Mouse (Mus musculus) kidney, embryonic 15.5 days (tissue): ENCODE measurements around the gene Rgs9. TPM values are rescaled to one million over a fixed set of nuclear protein-coding genes. Genes with fewer than 3 reads are reported as not detected.

ENCODE experiments used
- ATAC-seq: fragments of 200-750 bp; cut with Nextera tagmentation; replicated peaks from 2 replicates; pipeline ENCODE4 v1.8.0; 2017; ENCODE audit warnings: moderate TSS enrichment; ENCODE audit not compliant: low FRiP score
- H3K27ac ChIP-seq: fragments of 300-500 bp; sonication (generic); 2 replicates; pipeline ENCODE4 v1.5.1; 2015; ENCODE audit warnings: mild to moderate bottlenecking, inconsistent platforms
- H3K27me3 ChIP-seq: fragments of 300-500 bp; sonication (generic); 2 replicates; pipeline ENCODE4 v1.6.1; 2015; ENCODE audit warnings: inconsistent platforms
- H3K36me3 ChIP-seq: fragments of 300-500 bp; sonication (generic); 2 replicates; pipeline ENCODE4 v1.6.1; 2015; ENCODE audit warnings: inconsistent platforms
- H3K4me1 ChIP-seq: fragments of 300-500 bp; sonication (generic); 2 replicates; pipeline ENCODE4 v1.6.1; 2015; ENCODE audit warnings: inconsistent platforms
- H3K4me2 ChIP-seq: fragments of 300-500 bp; sonication (generic); 2 replicates; pipeline ENCODE4 v1.6.1; 2015; ENCODE audit warnings: moderate library complexity, mild to moderate bottlenecking, inconsistent platforms
- H3K4me3 ChIP-seq: fragments of 300-500 bp; sonication (generic); replicated peaks from 2 replicates; pipeline ENCODE4 v1.5.1; 2015; ENCODE audit warnings: mild to moderate bottlenecking, inconsistent platforms
- H3K9ac ChIP-seq: fragments of 300-500 bp; sonication (generic); 2 replicates; pipeline ENCODE4 v1.6.1; 2015; ENCODE audit warnings: mild to moderate bottlenecking, inconsistent platforms
- H3K9me3 ChIP-seq: fragments of 300-500 bp; sonication (generic); replicated peaks from 2 replicates; pipeline ENCODE4 v1.6.1; 2016; ENCODE audit warnings: inconsistent platforms
- WGBS: fragments of 180-500 bp; shearing (Covaris S2); methylation state at CpG from one replicate; pipeline ENCODE4 v1.1.7; 2015; ENCODE audit warnings: mixed read lengths; 5-methylcytosine and 5-hydroxymethylcytosine counted together
- polyA plus RNA-seq: library from polyadenylated mRNA; unstranded; fragments of >200 nt; fragmentation: Nextera tagmentation; extraction: Ambion mirVana; gene quantifications from 2 replicates; pipeline ENCODE4 v1.2.1, GENCODE M21; 2015

The Rgs9 gene
- polyA plus RNA-seq, 1 experiment from 2014 or later: 1.8 TPM

GRCm38 (mm10) chr11:109227139-109227538 lies 70.8 kb downstream of the Rgs9 start:
- Histone ChIP-seq H3K27me3 (no peaks in the 10 kb centered on the region), H3K4me2 (no peak overlapping the region), H3K9ac (no peak overlapping the region), H3K4me1 (no peaks in the 10 kb centered on the region), H3K27ac (no peak overlapping the region), H3K36me3 (no peaks in the 10 kb centered on the region), H3K9me3 (no peaks in the 10 kb centered on the region), H3K4me3 (no peak overlapping the region)
- 89% methylated on average over 12 of the region's 12 CpGs for WGBS
- no peak for ATAC-seq

DNA sequence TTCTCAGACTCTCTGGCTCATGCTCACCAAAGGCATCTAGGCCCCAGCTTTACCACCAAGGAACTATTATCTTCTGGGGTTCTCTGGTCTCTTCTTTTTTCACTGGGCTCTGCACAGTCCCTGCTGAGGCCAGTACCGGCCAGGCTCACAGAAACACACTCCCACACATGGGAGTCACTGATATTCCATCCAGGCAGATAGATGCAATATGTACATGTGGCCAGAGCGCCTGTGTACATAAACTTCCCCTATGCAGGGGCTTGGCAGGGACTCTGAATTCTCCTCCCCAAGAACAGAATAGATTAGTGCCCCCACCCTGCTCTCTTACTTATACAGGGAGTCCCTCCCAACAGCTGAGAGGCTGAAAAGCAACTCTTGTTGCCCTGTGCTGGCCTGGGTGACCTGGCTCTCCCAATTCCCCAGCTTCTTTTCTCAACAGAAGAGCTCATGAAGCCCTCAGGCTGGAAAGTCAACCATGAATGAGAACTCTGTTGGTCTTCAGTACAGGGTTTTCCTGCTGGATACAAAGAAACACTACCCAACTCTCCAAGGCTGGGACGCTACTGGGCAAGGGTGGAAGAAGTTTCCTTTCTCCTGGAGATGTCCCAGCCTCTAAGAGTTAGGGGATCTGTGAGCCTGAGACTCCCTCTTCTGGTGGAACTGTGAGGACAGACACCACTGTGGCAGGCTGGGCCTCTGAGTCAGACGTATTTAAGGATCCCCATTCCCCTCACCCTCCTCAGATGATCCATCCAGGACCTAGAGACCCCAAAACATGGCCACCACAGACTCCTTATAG lies 76.5 kb downstream of the Rgs9 start:
- H3K4me3 ChIP-seq: no peak overlapping the region
- no peak for ATAC-seq

DNA sequence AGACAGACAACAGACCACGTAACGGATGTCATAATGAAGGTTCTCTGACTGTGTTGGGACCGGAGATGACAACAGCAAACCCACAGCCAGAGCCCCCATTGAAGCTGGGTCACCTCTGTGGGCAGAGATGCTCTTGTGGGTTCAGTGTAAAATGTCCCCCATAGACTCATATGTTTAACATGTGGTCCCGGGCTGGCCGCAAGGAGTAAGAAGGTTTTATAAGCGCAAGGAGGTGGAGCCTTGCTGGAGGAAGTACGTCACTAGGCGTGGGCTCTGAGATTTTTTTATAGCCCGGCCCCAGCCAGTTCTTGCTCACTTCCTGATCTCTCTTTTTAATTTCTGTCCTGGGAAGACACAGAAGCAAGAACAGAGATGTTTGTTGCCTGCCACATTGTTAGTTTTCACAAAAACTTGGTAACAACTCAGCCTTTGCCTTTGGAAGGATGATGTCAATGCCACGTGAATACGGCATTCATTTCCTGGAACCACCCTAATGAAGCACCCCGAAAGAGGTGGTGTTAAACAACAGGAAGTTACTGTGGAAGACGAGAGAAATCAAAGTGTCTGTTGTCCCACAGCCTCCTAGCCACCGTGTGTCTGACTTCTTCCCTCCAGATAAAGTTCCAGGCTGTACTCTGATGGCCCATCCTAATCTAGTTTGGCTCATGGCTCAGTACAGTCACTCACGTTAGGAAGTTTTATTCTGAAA lies 79.1 kb downstream of the Rgs9 start:
- WGBS: 77% methylated on average over 15 of the region's 15 CpGs
- no peak for ATAC-seq
- H3K27ac ChIP-seq: no peak overlapping the region

More for the DNA sequence above, 76.5 kb downstream of the Rgs9 start:
- WGBS: 32% methylated on average over 4 of the region's 4 CpGs
- H3K9ac ChIP-seq: no peak overlapping the region
- peaks cover 11% of the 10 kb centered on the region; the same call in 1 of the 2 replicates for H3K4me1 ChIP-seq
- no peak overlapping the region for H3K27ac ChIP-seq
- H3K9me3 ChIP-seq: no peaks in the 10 kb centered on the region
- no peak overlapping the region for H3K4me2 ChIP-seq
- H3K27me3 ChIP-seq: no peaks in the 10 kb centered on the region
- no peaks in the 10 kb centered on the region for H3K36me3 ChIP-seq

DNA sequence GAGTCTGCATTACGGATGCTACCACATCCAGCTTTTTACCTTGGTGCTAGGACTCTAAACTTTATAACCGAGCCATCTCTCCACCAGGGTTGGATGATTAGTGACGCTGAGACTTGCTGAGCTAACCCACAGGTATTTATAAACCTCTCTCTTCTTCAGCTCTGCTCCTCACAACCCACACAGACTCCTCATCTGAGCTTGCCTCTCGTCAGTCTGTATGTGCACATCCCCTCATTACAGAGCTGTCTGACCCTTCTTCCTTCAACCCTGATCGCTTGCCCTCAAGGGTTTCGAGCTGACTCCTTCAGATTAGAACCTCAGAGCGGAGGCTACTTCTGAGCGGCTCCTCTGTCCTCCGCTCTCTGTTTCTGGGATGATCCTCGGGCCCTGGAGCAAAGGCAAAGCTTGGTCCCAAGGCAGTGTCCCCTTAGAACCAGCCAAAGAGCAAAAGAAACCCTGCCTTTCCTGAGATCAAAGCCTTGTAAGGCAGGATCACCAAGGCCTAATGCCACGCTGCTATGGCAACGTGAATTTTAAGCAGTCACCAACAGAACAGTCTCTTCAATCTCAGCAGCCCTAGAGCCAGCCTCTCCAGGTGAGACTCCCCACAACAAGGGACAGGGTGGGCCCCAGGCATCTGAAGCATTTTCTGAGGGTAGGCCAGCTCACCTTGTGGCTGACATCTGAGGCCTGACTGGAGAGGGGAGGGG lies 79.9 kb downstream of the Rgs9 start:
- Histone ChIP-seq H3K4me2 (no peak overlapping the region), H3K4me3 (no peak overlapping the region), H3K9ac (no peak overlapping the region), H3K4me1 (peaks cover 11% of the 10 kb centered on the region; the same call in 1 of the 2 replicates), H3K27me3 (no peaks in the 10 kb centered on the region), H3K9me3 (no peaks in the 10 kb centered on the region), H3K36me3 (no peaks in the 10 kb centered on the region), H3K27ac (no peak overlapping the region)
- ATAC-seq: no peak
- WGBS: 50% methylated on average over 12 of the region's 12 CpGs

More for the DNA sequence above, 79.1 kb downstream of the Rgs9 start:
- H3K9ac ChIP-seq: no peak overlapping the region
- H3K27me3 ChIP-seq: no peaks in the 10 kb centered on the region
- H3K4me2 ChIP-seq: no peak overlapping the region
- no peak overlapping the region for H3K4me3 ChIP-seq
- no peaks in the 10 kb centered on the region for H3K9me3 ChIP-seq
- H3K4me1 ChIP-seq: peaks cover 11% of the 10 kb centered on the region; the same call in 1 of the 2 replicates
- H3K36me3 ChIP-seq: no peaks in the 10 kb centered on the region

DNA sequence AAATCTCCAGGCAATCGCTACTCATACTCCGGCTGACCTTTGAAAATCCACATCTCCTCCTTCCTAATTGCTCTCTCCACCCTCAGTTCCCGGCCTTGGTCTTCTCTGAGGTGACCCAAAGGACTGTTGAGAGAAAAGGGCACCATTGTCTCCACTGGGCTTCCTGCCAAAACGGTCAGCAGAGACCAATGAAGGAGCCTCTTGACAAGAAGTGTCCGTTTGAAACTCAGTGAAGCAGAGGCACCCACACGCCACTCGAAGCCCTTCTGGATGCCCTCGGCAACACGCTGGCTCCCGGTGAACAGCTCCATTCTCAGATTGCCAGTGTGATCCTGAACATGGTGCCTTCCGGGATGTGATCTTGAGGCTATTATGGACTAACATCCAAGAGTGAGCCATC lies 87.2 kb downstream of the Rgs9 start:
- no peak overlapping the region for H3K4me2 ChIP-seq
- H3K9me3 ChIP-seq: no peaks in the 10 kb centered on the region
- peaks cover 4% of the 10 kb centered on the region; the same call in 1 of the 2 replicates for H3K4me1 ChIP-seq
- H3K36me3 ChIP-seq: no peaks in the 10 kb centered on the region
- WGBS: 34% methylated on average over 11 of the region's 11 CpGs
- ATAC-seq: no peak
- no peak overlapping the region for H3K4me3 ChIP-seq
- no peak overlapping the region for H3K9ac ChIP-seq
- no peaks in the 10 kb centered on the region for H3K27me3 ChIP-seq
- no peak overlapping the region for H3K27ac ChIP-seq

DNA sequence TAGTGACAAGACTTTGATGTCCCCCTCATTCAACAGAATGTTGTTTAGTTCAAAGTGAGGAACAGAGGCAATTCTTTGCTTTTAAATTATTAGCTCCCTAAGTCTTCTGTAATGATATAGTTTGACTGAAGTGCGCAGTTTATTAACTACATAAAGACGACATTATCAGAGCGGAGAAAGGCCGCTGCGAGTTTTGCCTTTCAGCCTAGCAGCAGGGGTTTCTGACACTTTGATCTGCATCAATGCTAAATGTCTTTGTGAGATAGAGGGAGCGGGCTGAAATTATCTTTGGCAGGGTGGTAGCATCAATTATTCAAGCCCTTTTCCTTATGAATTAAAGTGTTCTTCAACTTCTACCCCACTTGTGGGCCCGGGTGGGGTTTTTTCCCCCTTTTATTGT lies 87.6 kb downstream of the Rgs9 start:
- no peak overlapping the region for H3K4me3 ChIP-seq

GRCm38 (mm10) chr11:109206732-109207131 lies 91.2 kb downstream of the Rgs9 start:
- Histone ChIP-seq H3K4me2 (no peak overlapping the region), H3K27ac (no peak overlapping the region), H3K9ac (no peak overlapping the region), H3K4me1 (peaks cover 4% of the 10 kb centered on the region; the same call in 1 of the 2 replicates), H3K36me3 (no peaks in the 10 kb centered on the region), H3K27me3 (no peaks in the 10 kb centered on the region), H3K9me3 (no peaks in the 10 kb centered on the region), H3K4me3 (no peak overlapping the region)
- no peak for ATAC-seq
- WGBS: 47% methylated on average over 13 of the region's 13 CpGs

More for the DNA sequence above, 87.6 kb downstream of the Rgs9 start:
- Histone ChIP-seq H3K9ac (no peak overlapping the region), H3K4me1 (peaks cover 4% of the 10 kb centered on the region; the same call in 1 of the 2 replicates), H3K36me3 (no peaks in the 10 kb centered on the region), H3K9me3 (no peaks in the 10 kb centered on the region), H3K4me2 (no peak overlapping the region), H3K27ac (no peak overlapping the region), H3K27me3 (no peaks in the 10 kb centered on the region)
- ATAC-seq: no peak
- 43% methylated on average over 7 of the region's 7 CpGs for WGBS

- ATAC-seq: no peak
- WGBS: 91% methylated on average over 1 of the region's 1 CpGs
- no peak overlapping the region for H3K4me3 ChIP-seq
Measured at GRCm38 (mm10) chr11:109206028-109206427, 91.9 kb downstream of the Rgs9 start.

DNA sequence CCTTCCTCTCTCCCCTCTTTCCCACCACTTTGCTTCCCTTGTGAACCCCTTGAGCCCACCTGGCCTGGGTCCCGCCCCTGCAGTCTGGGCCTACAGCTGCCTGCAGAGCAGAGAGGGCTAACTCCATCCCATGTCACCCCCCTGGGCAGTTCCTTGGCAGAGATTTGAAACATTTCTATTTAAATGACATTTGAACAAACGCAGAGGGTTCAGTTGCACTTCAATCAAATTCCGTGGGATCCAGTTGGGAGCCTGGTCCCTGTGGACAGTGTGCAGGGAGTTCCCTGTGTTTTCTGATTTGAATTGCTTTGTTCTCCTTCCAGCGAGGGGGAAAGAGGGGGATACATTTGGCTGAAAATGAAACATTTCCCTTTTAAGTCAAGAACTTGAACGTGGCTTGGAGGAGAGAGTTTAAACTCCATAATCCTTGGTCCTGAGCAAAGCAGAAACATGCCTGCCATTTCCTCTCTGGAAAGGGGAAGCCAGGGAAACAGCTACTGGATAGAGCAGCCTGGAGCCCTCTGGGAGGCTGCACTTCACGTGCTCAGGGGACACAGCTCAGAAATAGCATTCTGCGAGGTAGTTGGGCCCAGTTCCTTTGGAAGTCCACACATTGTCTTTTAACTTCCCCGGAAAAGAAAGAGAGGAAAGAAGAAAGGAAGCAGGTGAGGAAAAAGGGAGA lies 98.2 kb downstream of the Rgs9 start:
- H3K36me3 ChIP-seq: no peaks in the 10 kb centered on the region
- H3K9ac ChIP-seq: no peak overlapping the region
- no peak overlapping the region for H3K4me2 ChIP-seq
- no peaks in the 10 kb centered on the region for H3K27me3 ChIP-seq
- H3K4me3 ChIP-seq: no peak overlapping the region
- no peak overlapping the region for H3K27ac ChIP-seq
- H3K9me3 ChIP-seq: no peaks in the 10 kb centered on the region
- peaks cover 6% of the 10 kb centered on the region; the same call in 1 of the 2 replicates for H3K4me1 ChIP-seq
- 42% methylated on average over 8 of the region's 8 CpGs for WGBS
- no peak for ATAC-seq

More at GRCm38 (mm10) chr11:109206028-109206427, 91.9 kb downstream of the Rgs9 start:
- H3K9me3 ChIP-seq: no peaks in the 10 kb centered on the region
- H3K4me2 ChIP-seq: no peak overlapping the region
- no peaks in the 10 kb centered on the region for H3K27me3 ChIP-seq
- H3K27ac ChIP-seq: no peak overlapping the region
- no peaks in the 10 kb centered on the region for H3K36me3 ChIP-seq
- H3K4me1 ChIP-seq: peaks cover 4% of the 10 kb centered on the region; the same call in 1 of the 2 replicates
- no peak overlapping the region for H3K9ac ChIP-seq

DNA sequence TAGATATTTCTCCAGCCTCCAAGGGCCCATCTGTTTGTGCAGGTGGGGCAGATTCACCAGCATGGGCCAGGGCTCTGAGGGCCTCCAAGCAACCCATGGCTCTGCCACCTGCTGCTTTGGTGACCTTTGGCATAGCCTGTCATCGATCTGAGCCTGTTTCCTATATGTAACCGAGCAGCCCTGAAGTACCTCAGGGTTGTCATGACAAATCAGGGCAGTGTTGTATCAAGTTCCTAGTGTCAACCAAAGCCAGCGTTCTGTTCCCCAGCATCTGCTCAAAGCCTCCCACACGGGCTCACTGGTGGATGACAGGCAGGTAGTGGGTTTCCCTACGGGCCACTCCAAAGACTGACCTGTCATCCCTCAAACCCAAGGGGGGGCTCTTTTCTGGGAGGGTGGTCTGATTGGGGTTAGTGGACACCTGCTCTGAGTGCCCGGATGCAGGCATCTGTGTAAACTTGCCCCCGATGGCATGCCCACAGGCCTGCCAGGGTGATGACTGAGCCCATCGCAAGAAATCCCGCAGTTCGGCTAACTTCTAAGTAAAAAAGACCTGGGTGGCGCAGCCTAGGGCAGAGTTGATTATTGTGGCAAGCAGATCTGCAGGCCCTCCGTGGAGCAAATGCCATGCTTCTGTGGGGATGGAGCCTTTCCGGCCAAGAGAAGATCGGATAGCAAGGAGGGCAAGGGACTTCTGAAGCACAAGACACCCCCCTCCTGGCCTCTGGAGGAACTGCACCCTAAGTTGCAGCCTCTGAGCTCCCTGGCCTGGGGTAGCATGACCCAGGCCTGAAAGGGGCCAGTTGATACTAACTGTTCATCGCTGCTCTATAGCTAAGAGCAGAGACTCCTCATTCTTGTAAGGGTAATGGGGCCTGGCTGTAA lies 105.0 kb downstream of the Rgs9 start:
- WGBS: 26% methylated on average over 15 of the region's 15 CpGs
- H3K4me2 ChIP-seq: peak overlapping the region; percentile 40
- H3K9me3 ChIP-seq: no peaks in the 10 kb centered on the region
- H3K4me1 ChIP-seq: 0 out of 2 replicates have a peak, but pooled peaks cover 3% of the 10 kb centered on the region
- peak; percentile 90 for ATAC-seq
- H3K9ac ChIP-seq: no peak overlapping the region
- H3K27ac ChIP-seq: peak overlapping the region; percentile 54
- H3K4me3 ChIP-seq: no peak overlapping the region
- no peaks in the 10 kb centered on the region for H3K27me3 ChIP-seq
- H3K36me3 ChIP-seq: no peaks in the 10 kb centered on the region

DNA sequence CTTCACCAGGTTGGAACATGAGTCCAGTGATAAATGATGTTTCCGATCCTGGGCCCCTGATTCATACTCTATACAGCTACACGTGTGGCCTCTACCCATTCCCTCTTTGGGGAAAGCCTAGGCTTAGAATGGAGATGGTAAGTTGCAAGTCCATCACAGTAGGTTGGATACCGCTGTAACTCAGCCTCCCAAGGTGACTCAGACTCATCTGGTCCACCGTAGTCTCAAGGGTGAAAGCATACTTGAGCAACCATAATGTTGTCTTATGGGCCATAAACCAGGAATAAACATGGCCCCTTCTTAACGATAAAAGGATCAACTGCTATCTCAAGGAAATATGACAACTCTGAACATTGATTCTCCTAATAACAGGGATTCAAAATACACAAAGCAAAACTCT lies 109.7 kb downstream of the Rgs9 start:
- Histone ChIP-seq H3K27me3 (no peaks in the 10 kb centered on the region), H3K9me3 (no peaks in the 10 kb centered on the region), H3K4me2 (no peak overlapping the region), H3K4me1 (0 out of 2 replicates have a peak, but pooled peaks cover 3% of the 10 kb centered on the region), H3K36me3 (no peaks in the 10 kb centered on the region), H3K27ac (no peak overlapping the region), H3K9ac (no peak overlapping the region), H3K4me3 (no peak overlapping the region)
- ATAC-seq: no peak
- 72% methylated on average over 5 of the region's 5 CpGs for WGBS
